Mouse (Mus musculus) mesoderm, embryonic 11.5 days (tissue): ENCODE results near the gene Krt7.

Source experiments
- DNase-seq: peaks from one replicate; pipeline ENCODE4 v3.0.0-alpha.2; 2012; ENCODE audit warnings: low read depth, low spot score

Gene Krt7

GRCm38 (mm10) chr15:101410775-101411174, at the start of gene Krt7:
Krt7 (plus strand) TSS chr15:101411043.
- DNase-seq = no peak

DNA sequence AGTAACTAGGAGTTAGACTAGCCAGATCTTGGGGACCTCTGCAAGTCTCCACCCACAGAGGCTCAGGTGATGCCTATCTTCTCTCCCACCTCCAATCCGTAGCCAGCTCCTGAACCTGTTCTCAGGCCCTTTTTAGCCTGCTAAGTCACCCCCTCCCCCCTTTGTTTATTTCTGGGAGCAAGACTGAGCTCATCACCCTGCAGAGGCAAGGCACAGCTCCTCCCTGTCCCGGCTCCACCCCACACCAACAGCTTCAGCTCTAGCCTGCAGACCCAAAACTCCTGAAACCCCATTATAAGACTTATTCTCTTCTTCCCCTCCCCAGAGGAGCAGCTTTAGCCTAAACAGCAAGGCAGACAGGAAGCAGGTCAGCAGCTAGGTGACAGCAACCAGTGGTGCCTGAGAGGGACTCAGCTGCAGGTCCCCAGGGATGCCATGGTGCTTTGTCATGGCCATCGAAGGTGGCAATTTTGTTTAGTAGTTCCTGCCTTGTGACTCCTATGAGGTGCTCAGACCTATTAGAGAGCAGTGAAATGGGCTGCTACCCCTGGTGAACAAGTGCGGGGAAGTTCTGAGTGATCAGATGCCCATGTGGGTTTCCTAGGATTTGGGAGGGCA, 48.3 kb upstream of the Krt7 start:
- no peak for DNase-seq

DNA sequence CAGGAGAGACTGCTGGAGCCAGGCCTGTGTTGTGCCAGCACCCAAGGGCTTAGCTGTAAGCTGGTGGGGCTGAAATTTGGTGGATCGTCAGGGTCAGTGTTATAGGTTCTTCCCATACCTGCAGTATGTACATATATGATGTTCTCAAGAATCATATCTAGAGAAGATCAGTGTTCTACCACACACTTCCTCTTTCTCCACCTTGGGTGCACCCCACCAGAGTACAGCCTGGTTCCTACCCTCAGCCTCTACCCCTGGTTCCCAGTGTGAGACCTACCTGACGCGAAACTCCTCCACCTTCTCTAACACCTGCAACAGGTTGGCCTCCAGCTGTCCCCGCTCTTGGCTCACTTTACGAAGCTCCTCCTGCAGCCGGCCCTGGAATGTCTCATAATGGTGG, 46.9 kb upstream of the Krt7 start:
- no peak for DNase-seq

GRCm38 (mm10) chr15:101364425-101364824, 46.4 kb upstream of the Krt7 start:
- DNase-seq = no peak

GRCm38 (mm10) chr15:101364891-101365671, 45.8 kb upstream of the Krt7 start:
- DNase-seq = no peak

DNA sequence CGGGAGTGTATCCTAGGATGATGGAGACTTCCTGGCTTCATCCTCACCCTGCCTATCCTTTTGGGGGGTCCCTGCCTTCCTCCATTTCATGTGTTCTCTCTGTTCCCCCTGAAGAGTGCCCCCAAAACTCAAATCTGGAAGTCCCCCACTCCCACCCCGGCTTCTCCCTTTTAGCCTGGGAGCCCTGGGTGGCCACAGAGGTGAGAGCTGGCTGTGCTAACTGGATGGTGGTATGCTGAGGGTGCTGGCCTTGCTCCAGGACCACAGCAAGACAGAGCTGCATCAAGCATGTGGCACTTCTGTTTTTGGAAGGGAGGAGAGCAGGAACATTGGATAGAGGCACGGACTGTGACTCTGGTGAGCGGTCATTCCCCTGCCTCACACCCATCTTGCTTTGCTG, 45.1 kb upstream of the Krt7 start:
- no peak for DNase-seq

DNA sequence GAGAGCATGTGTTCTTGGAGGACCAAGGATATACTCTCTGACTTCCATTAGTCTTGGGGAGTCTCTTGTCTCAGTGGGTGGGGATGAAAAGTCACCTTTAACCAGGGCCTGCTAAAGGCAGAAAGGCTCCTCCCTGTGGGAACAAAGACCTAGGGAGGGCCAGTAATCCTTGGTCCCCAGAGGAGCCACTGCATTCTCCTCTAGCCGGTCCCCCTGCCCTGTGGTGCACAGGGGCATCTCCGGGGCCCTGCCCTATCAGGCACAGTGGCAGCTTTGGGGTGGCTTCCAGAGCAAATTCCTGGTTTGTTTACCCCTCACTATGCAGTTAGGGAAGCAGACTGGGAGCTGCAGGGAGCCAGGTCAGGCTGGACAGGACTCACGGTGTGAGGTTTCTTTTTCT, 44.4 kb upstream of the Krt7 start:
- no peak for DNase-seq

GRCm38 (mm10) chr15:101366926-101367325, 43.9 kb upstream of the Krt7 start:
- no peak for DNase-seq

DNA sequence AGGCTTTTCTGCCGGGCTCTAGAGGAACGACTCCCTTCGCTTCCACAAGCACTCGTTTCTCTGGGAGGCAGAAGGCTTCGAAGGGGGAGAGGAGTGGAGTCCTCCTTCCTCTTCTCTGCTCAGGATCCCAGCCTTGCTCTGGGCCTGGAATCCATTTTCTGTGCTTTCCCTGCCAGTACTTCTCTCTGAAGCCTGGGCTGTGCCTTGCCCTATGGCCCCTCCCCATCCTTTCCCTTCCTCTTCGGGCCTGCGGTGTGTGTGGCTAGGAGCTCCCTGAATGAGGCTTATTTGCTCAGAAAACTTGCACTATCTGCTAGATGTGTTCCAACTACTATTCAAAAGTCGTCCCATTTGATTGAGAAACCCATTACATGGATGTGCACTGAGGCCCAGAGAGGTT, 43.3 kb upstream of the Krt7 start:
- DNase-seq = no peak

DNA sequence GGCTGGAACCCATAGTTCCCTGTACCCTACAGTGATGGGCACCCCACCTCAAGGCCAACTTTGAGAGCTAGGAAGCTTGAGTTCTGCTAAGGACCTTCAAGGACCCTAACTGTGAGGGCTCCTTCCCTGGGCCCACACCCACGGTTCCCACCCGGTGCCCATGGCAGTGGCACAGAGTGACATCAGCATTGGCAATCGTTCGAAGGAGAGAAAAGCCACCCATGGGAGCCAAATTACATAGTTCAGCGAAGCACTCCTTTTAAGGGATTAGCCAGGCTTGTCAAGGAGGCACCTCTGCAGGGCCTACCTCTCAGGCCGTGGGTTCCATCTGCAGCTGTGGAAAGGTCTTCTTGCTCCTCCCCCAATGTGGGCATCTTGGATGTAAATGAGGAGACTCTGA, 42.8 kb upstream of the Krt7 start:
- DNase-seq = no peak

DNA sequence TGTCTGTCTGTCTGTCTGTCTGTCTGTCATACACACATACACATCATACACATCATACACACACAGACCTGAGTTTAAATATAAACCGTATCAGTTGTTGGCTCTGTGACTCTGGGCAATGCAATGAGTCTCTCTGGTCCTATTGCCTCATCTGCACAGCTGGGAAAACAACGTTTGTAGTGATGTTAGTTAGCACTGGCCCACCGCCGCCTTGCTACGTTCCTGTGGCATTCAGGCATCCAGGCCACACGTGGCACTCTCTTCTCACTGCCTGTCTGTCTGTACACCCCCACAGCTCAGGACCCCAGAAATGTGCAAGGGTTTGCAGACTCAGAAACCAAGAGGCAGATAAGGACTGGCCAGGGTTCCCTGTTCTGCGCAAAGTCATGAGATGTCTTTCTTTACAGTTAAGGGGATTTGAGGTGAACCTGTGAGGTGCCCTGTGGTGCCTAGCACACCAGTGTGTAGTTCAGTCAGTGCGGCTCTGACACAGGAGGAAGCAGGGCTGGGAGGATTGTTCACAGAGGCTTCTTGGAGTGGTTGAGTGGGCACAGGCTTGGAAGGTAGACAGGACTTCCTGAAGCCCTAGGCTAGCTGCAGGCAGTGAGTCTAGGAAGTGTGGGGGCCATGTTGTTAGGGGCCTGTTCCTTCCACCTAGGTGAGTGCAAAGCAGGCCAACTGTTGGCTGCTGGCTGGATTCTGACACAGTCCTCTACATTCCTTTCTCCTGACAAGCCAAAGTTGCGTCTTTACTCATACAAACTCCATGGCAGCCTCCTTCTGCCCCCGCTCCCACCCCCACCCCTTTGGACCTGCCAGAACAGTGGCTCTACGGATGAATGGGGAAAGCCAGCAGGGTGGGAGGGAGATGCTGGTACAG, 42.1 kb upstream of the Krt7 start:
- DNase-seq = no peak

DNA sequence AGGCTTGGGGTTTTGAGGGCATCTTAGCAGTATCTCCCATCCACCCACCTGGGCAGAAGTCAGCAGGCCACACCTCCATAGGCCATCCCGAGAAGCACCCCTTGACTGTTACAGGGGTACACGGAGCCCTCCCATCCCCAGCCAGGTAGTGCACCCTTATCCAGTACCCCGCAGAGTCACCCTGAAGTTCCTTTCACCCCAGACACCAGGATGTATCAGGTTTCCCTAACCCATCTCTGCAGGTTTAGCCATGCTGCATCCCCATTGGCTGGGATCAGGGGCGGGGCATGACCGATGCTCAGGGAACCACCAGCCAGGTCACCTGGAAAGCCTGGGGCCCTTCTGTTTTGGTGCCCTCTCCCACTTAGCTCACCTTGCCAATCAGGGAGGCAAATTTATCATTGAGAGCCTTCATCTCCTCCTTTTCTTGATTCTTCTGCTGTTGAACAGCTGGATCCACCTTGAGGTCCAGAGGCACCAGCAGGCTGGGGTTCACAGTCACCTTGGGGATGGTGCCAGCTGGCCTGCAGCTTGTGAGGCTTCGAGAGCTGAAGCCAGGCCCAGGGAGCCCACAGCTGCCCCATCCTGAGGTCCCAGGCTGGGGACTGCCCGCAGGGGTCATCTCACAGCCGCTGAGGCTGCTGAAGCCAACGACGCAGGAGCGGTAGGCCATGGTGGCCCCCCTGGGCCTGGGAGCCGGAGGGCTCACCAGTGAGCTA, 41.3 kb upstream of the Krt7 start:
- DNase-seq = no peak

- no peak for DNase-seq
These were observed 40.5 kb upstream of the Krt7 start, which contains the start of gene Krt80 for GRCm38 (mm10) chr15:101370101-101370911. Krt80 (minus strand) TSS chr15:101370162.

DNA sequence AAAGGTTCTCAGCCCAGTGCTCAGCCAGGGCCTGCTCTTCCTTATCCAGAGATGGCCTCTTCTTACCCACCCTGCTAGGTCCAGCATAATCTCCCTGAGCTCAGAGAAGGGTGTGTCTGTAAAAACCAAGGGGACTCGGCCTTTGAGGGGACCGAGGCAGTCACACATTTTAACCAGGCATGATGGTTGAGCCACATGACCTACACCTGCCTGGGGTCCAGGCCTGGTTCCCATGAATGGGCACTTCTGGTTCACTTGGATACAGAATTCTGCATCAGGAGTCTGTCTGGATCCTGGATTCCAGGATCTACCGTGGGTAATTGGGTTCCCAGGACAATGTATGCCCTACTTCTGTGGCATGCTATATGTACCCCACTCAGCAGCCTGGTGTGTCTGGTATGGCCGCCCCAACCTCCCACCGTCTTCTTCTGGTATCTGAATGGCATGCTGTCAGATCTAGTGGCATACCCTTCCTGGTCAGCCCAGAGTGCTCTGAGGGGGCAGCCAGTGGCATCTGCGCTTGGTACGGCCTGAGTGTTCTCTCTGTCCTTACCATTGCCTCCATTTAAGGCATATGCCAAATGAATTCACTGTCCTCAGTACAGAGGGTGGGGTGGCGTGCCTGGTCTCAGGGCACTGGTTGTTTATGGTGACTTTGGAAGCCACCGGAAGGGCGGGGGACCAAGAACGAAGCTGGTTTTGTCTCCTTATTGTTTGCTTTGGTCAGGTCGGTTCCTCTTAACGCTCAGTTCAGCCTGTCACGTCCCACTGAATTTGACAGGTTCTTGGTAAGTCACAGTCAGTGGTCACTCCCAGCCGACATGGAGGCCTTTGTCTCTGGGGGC, 39.5 kb upstream of the Krt7 start:
- DNase-seq = no peak

GRCm38 (mm10) chr15:101372131-101372977, 38.5 kb upstream of the Krt7 start:
- DNase-seq = no peak

GRCm38 (mm10) chr15:101373286-101373898, 37.5 kb upstream of the Krt7 start:
- DNase-seq = no peak

GRCm38 (mm10) chr15:101374879-101375278, 36.0 kb upstream of the Krt7 start:
- no peak for DNase-seq

DNA sequence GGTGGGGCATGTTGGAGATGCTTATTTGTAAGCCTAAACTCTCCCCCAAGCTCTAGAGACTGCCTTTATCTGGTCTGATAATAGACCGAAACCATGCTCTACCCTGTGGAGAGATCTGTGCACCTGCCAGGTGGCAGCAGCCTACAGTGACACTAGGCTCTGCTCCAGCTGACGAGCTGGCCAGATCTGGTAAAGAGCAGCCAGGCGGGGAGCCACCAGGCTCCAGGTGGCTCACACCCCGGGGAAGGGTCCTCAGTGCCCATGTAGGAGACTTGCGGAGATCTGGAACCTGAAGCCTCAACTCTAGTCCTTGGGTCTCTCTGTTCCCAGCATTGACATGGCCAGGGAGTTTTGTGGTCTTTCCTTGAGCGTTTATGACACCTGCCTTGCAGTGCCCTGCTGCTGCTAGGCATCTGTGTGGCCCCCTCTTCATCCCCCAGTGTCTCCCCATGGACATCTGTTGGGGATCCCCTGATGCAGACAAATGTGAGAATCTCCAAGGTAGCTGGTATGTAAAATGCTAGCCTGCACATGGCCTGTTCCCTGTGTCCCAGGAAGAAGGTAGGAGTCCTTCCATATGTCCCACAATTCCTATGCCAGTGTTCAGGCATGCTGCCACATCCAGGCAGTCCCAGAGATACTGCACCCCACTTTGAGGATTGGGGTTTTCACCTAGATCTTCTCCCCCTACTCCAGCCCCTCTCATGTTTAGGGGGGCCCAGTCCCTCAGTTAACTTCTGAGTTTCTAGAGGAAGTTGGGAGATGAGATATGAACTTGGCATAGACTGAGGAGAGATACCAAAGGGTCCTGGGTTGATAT, 34.7 kb upstream of the Krt7 start:
- DNase-seq = no peak
